Comparison of ENCODE assay signal across 12 mouse cellular contexts in genomic region chr12:17733114-17733904, GRCm38 (mm10). TPM values are rescaled to one million over a fixed set of nuclear protein-coding genes. Genes with fewer than 3 reads are reported as not detected.
A peak's percentile ranks its signal among the peaks of the same experiment; 100 is the strongest.
DNase-seq lines count a peak whose midpoint lies in the region; ATAC-seq and TF ChIP-seq lines count a peak whose summit lies in the region.
"Had no signal": no experiment of that assay in that cellular context is flagged by ENCODE, and none has a peak within 500 bp of the region (broad histone marks: within the 10 kb centered on the region; RNA-seq: fewer than 3 reads in every experiment).

No protein-coding gene starts in this region.

- intact Hi-C loops in heart, postnatal 36 days (cut with DNase I): no loop called here
- intact Hi-C loops in left cerebral cortex, postnatal 10 days (cut with DNase I): no loop called here

- WGBS in heart, postnatal 0 days: 62% methylated on average over 6 of the region's 6 CpGs
- 36% methylated on average over 6 of the region's 6 CpGs for WGBS in liver, embryonic 11.5 days

- H3K4me2 ChIP-seq in heart, postnatal 0 days (ENCODE audit: low read depth, low read length): no peak overlapping the region
- H3K4me2 ChIP-seq in liver, embryonic 11.5 days: no peak overlapping the region
- H3K4me2 ChIP-seq: hindbrain, embryonic 12.5 days had no signal

- peak overlapping the region; percentile 25 for H3K27ac ChIP-seq in heart, postnatal 0 days (ENCODE audit: low read depth)
- H3K27ac ChIP-seq in liver, embryonic 11.5 days (ENCODE audit: low read depth, low read length): no peak overlapping the region
- H3K27ac ChIP-seq: hindbrain, embryonic 12.5 days had no signal

- H3K4me3 ChIP-seq in heart, postnatal 0 days (ENCODE audit: low read depth, low read length): no peak overlapping the region
- H3K4me3 ChIP-seq in liver, embryonic 11.5 days (ENCODE audit: low read depth, low read length): no peak overlapping the region
- H3K4me3 ChIP-seq: erythroblast, embryonic 14.5 days; hindbrain, embryonic 12.5 days had no signal

- H3K9me3 ChIP-seq in heart, postnatal 0 days (replicated peaks; ENCODE audit: control insufficient read depth, low read length): no peaks in the 10 kb centered on the region
- no peaks in the 10 kb centered on the region for H3K9me3 ChIP-seq in liver, embryonic 11.5 days (ENCODE audit: control insufficient read depth, low read length)
- H3K9me3 ChIP-seq: hindbrain, embryonic 12.5 days had no signal

- TF ChIP-seq CTCF in heart, postnatal 0 days (IDR thresholded peaks at IDR 0.05; ENCODE audit: low read depth): no peak

- no peak for DNase-seq in heart, postnatal 0 days (ENCODE audit: low spot score)
- DNase-seq in heart, postnatal 36 days: no peak
- DNase-seq in 3T3-L1 (ENCODE audit: low read depth, low spot score) (peak; percentile 75), adipocyte (ENCODE audit: low spot score) (peak; percentile 10)
- DNase-seq in kidney, postnatal 4 days: peak; percentile 30 to 55
- DNase-seq in frontal cortex, postnatal 25 days (ENCODE audit: low spot score in 2 of 2): no peak
- DNase-seq in liver, embryonic 11.5 days (ENCODE audit: low spot score): no peak
- DNase-seq in left cerebral cortex, postnatal 10 days (ENCODE audit: extremely low spot score in 1 of 2, low spot score in 2 of 2): no peak
- DNase-seq: left cerebral cortex, postnatal 4 days; right cerebral cortex, postnatal 4 days had no signal

- H3K9ac ChIP-seq in heart, postnatal 0 days (replicated peaks; ENCODE audit: low read depth, low read length): no peak overlapping the region
- H3K9ac ChIP-seq in liver, embryonic 11.5 days (ENCODE audit: low read depth, low read length): no peak overlapping the region
- H3K9ac ChIP-seq: hindbrain, embryonic 12.5 days had no signal

- no peak for ATAC-seq in heart, postnatal 0 days (ENCODE audit: insufficient read depth, low read depth)
- ATAC-seq in liver, embryonic 11.5 days (replicated peaks; ENCODE audit: low FRiP score): no peak

- no peak for TF ChIP-seq EP300 in heart, postnatal 0 days (IDR thresholded peaks at IDR 0.05; ENCODE audit: low read depth)

- no peaks in the 10 kb centered on the region for H3K36me3 ChIP-seq in heart, postnatal 0 days (replicated peaks; ENCODE audit: control insufficient read depth, insufficient read depth, low read length)
- no peaks in the 10 kb centered on the region for H3K36me3 ChIP-seq in liver, embryonic 11.5 days (ENCODE audit: control insufficient read depth, insufficient read depth, low read length)
- H3K36me3 ChIP-seq: hindbrain, embryonic 12.5 days had no signal

- no peaks in the 10 kb centered on the region for H3K27me3 ChIP-seq in heart, postnatal 0 days (ENCODE audit: control insufficient read depth, insufficient read depth, low read length)
- H3K27me3 ChIP-seq in liver, embryonic 11.5 days (replicated peaks; ENCODE audit: control insufficient read depth, insufficient read depth, low read length): no peaks in the 10 kb centered on the region
- H3K27me3 ChIP-seq: hindbrain, embryonic 12.5 days had no signal

- H3K4me1 ChIP-seq in heart, postnatal 0 days (ENCODE audit: control insufficient read depth, insufficient read depth): peaks cover 7% of the 10 kb centered on the region; the same call in 1 of the 2 replicates
- H3K4me1 ChIP-seq in liver, embryonic 11.5 days (replicated peaks; ENCODE audit: control insufficient read depth, insufficient read depth, low read length): peaks cover 40% of the 10 kb centered on the region

RNA-seq across cellular contexts. Expression of gene Hpcal1, which starts 42.7 kb away (rescaled TPM):
- total RNA-seq in heart, postnatal 0 days (2014; rRNA removed; ENCODE audit: low replicate concordance): 14.8 and 19.1 TPM in 2 replicates
- polyA plus RNA-seq in heart, postnatal 0 days (2015; fragmentation: Nextera tagmentation; extraction: Ambion mirVana): 21.9 and 22.5 TPM in 2 replicates
- total RNA-seq in heart, postnatal 36 days (2021): 10 to 100 TPM; 18.7 to 24.7 TPM
- polyA plus RNA-seq in liver, embryonic 11.5 days (2014; fragmentation: Nextera tagmentation; extraction: Ambion mirVana): 30.2 and 31.8 TPM in 2 replicates
- total RNA-seq in left cerebral cortex, postnatal 10 days (2021): 10 to 100 TPM; 54.8 to 66.9 TPM

Comparison
In these comparisons a context has a peak if more than half of its experiments do, and no peak if none do; other contexts are left out.
1. DNase-seq: peak in 3T3-L1 (single experiment), adipocyte (single experiment) and kidney, postnatal 4 days (2 of 2); none in heart, postnatal 0 days (single experiment), heart, postnatal 36 days (0 of 2), frontal cortex, postnatal 25 days (0 of 2), liver, embryonic 11.5 days (single experiment) and left cerebral cortex, postnatal 10 days (0 of 2).